Mouse (Mus musculus): ENCODE data around the gene Ap2b1.

Ap2b1 gene

DNA sequence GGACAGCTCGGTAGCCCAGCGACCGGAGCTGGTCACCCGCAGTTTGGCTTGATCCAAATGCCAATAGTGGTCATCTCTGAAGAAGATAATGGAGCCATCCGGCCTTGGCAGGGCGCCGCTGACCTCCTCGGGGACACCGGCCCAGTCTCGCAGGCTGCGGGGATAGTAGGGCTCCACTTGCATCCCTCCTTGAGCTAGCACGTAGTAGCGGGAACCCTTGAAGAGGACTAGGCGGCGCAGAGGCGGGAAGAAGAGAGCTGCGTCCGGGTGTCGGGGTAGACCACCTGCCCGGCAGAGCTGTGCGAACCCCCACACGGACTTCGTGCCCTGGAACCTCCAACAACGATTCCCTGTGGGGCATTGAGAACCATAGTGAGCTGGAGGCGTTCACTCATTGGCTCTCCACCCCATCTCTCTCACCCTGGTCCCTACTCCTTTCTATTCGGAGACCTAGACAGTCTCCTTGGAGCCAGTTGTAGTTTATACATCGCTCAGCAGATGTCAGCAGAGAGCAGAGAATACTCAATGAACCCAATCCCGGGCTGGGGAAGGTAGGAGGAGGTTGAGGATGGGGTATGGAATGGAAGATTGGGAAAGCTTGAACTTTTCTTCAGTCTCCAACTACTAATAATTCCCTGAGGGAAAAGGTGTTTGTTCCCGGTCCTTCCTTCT is 143.9 kb downstream of the Ap2b1 start:
- DNase-seq (ENCODE audit: low spot score), result peak; percentile 31

DNA sequence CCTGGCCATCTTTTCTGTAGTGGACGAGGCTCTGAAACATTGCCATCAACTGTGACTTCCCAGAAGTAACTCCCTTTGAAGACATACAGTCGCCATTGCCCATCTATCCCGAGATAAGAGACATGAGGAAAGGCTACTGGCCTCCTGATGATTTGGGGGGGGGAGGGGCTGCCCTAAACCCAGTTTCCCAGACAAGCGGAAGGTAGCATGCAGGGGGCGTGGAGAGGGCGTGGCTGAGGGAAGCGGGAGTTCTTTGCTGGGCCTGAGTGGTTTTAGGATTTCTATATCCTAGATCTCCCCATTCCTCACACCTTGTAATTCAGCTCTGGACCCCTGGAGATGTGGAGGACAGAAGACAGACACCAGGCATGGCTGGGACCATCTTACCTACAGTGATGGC is 145.0 kb downstream of the Ap2b1 start:
- no peak for DNase-seq (ENCODE audit: low spot score)

DNA sequence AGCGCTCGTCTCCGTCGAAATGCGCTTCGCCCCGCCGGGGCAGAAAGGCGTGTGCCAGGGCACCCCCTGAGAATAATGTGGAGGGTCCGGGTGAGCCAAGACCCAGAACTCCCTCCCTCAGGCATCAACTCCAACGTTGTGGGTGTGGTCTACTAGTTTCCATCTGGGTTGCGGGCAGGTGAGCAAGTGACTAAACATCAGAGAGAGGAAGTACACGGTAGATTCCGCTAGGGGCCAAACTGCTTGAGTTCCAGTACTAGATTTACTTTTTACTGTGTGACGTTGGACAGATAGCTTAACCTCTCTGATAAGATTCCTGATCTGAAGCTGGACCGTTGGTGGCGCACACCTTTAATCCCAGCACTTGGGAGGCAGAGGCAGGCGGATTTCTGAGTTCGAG is 146.2 kb downstream of the Ap2b1 start:
- DNase-seq (ENCODE audit: low spot score), result no peak

- no peak for DNase-seq (ENCODE audit: low spot score)
Measured at GRCm38 (mm10) chr11:83447612-83448011, 148.8 kb downstream of the Ap2b1 start.

DNA sequence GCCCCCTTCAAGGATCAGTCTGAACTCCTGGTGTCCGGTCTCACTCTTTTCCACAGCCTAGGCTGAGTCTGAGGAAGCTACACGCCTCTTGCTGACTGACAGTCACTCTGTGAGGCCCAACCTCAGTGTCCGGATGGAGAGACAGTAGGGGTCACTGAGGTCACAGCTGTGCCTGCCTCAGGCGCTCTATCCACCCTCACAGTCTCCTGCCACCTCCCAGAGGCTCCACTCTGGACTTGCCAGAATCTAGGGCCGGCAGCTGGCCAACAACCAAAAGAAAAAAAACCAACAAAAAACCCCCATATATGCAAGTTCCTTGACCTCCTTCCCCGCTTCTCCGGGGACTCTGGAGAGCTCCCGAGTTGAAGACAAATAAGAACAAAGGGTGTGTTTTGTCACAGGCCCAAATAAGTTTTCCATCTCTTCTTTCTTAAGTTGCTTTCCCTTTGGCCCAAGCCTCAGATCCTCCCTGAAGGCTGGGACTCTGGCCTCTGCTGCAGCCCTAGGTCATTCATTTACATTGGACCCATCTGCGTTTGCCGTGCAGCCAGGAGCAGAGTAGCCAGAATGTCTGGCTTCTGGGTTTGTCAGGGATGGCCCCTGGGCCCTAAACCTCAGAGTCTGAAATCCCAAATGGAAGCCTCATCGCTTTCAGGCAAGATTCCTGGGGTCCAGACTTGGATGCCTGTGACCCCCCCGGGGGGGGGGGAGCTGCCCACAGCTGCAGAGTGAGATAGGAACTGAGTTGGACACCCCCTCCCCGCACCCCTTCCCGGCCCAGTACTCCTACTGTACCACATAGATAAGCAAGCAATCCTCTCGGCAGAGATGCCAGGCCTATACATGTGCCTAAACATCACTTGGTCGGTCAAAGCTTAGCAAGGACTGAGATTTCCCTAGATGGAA is 149.4 kb downstream of the Ap2b1 start:
- DNase-seq (ENCODE audit: low spot score), result no peak

GRCm38 (mm10) chr11:83448927-83449236 is 150.1 kb downstream of the Ap2b1 start:
- DNase-seq (ENCODE audit: low spot score), result no peak

DNA sequence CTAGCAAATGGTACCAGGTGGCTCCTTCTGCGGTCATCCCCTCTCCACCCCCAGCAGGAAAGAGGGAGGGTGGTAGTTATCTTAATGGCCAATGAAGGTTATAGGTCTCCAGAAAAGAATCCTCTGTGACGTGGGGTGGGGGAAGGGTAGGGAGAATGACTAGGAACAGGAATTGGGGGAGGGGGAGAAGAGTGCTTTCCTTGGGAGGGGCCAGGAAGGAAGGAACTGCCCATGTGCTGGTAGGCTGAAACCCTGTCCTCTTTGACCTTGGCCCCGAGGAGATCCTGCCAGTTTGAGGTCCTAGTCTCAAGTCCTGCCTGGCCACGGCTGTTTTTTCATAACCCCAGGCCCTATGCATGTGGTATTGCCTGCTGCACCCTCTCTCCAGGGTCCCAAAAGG is 150.5 kb downstream of the Ap2b1 start:
- no peak for DNase-seq (ENCODE audit: low spot score)

GRCm38 (mm10) chr11:83450550-83450949 is 151.7 kb downstream of the Ap2b1 start:
- no peak for DNase-seq (ENCODE audit: low spot score)

DNA sequence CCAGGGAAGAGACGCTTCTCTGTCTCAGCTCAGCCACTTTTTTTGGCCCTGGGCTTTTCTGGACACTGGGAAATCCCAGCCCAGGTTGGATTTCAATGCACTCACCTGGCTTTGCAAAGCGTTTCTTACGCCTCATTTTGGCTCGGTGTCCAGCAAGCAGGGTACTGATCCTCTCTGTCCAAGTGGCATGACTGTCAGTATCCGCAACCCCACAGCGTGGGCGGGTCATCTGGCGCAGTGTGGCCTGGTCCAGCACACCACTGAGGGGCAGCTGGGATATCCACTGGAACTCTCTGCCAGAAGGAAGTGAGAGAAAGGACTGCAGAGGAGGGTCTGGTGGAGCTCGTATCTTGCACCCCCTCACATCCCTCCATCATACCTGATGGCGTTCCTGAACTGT is 152.5 kb downstream of the Ap2b1 start:
- DNase-seq (ENCODE audit: low spot score), result no peak

GRCm38 (mm10) chr11:83454548-83454947 is 155.7 kb downstream of the Ap2b1 start:
- no peak for DNase-seq (ENCODE audit: low spot score)
